Mouse (Mus musculus): ENCODE results near the gene Cyp4f39. TPM values are rescaled to one million over a fixed set of nuclear protein-coding genes. Genes with fewer than 3 reads are reported as not detected.
A peak's percentile ranks its signal among the peaks of the same experiment; 100 is the strongest.
"Not testable (repeated sequence)": the region's sequence is repeated elsewhere in the genome, so short reads cannot be mapped to it uniquely, and the experiment has no call there.

The Cyp4f39 gene
- polyA plus RNA-seq, 1 experiment from 2014 or later = 0.14 TPM

- Histone ChIP-seq H3K27ac (no peak overlapping the region), H3K36me3 (ENCODE audit: inconsistent target) (no peaks in the 10 kb centered on the region), H3K4me3 (ENCODE audit: inconsistent target) (peak overlapping the region; percentile 14; the same call in 1 of the 2 replicates), H3K79me2 (ENCODE audit: inconsistent target) (no peaks in the 10 kb centered on the region)
- 27% methylated on average over 26 of the region's 26 CpGs for WGBS (ENCODE audit: missing documents)
Measured at GRCm38 (mm10) chr17:32528408-32529337, 76.2 kb downstream of the Cyp4f39 start.

DNA sequence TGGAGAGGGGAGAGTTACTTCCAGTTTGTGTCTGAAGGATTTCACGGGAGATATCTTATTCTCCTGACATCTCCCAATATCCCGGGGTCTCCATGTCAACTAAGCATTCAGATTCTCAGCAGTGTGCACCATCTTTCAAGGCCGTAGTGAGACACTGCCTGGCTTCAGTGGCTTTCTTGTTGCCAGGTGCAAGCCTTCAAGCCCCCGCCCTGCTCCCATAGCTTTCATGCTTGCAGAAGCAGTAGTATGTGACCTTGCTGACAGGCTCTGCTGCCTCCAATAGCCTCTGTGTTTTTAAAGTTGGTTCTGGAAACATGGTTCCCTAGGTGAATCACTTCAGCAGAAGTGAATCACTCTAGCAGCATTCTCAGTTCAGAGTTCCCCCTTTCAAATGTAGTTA lies 79.8 kb downstream of the Cyp4f39 start:
- H3K27ac ChIP-seq; H3K4me3 ChIP-seq (ENCODE audit: inconsistent target); H3K36me3 ChIP-seq (ENCODE audit: inconsistent target); H3K79me2 ChIP-seq (ENCODE audit: inconsistent target): not testable (repeated sequence)
- WGBS (ENCODE audit: missing documents) = 88% methylated on average over 4 of the region's 4 CpGs

DNA sequence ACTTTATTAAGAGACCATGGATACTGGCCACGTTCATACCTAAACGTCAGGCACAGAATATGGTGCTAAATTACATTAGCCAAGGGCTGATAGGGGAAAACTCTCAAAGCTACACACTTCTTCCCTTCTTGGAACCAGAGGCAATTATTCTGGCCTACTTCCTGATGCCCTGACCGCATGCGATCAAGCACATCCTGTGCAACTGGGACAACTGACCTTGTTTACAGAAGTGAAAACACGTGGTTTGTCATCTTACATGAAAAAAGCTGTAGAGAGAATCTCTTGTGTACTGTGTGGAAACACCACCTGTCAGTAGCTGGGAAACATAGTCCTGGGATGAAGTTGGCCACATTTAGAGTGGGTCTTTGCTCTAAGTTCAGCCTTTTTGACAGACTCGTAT lies 81.5 kb downstream of the Cyp4f39 start:
- H3K27ac ChIP-seq = no peak overlapping the region
- WGBS (ENCODE audit: missing documents) = 13% methylated on average over 6 of the region's 6 CpGs
- H3K4me3 ChIP-seq (ENCODE audit: inconsistent target) = no peak overlapping the region
- H3K36me3 ChIP-seq (ENCODE audit: inconsistent target) = no peaks in the 10 kb centered on the region
- H3K79me2 ChIP-seq (ENCODE audit: inconsistent target) = no peaks in the 10 kb centered on the region

DNA sequence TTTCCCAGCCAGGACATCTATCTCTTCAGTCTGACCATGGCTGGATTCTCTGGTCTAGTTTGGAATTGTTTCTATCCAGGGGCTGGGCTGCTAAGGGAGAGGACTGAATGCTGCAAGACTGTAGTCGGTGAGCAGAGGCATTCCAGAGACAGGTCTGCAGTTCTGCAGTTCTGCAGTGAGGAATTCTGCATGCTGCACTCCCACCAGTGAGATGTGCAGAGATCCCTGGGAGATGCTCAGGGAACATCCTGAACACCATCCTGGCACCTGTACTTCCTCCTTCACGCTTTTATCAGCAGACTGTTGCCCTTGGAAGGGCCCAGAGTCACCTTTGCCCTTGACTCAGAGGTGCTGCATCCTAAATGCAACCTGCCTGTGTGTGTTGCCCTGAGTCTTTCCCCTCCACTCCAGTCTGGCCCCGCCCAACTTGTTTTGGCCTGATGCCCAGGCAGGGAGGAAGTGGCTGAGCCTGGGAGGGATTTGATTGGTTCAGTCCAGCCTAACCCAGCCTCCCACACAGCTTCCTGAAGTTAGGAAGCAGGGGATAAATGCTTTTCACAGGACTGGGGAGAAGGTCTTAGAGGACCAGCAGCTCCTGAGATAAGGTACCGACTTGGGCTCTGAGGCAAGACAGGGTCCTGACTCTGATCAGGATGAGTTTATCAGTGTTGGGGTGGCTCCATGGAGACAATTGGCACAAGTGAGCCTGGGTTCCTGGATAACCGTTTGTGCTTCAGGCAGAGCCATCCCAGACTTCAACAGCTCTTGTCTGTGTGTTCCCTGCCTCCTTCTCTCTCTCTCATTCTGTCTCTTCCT lies 83.7 kb downstream of the Cyp4f39 start, which contains the start of gene Cyp4f16:
Cyp4f16 (plus strand) TSS at position 508 of the 816 bp plus-strand sequence.
- WGBS (ENCODE audit: missing documents) = 0% methylated on average over 4 of the region's 5 CpGs
- not testable (repeated sequence) for H3K79me2 ChIP-seq (ENCODE audit: inconsistent target)
- peak within 1 kb of the TSS; percentile 37 for H3K27ac ChIP-seq

GRCm38 (mm10) chr17:32536867-32537250 lies 84.3 kb downstream of the Cyp4f39 start:
- Histone ChIP-seq H3K79me2 (ENCODE audit: inconsistent target) (no peaks in the 10 kb centered on the region), H3K36me3 (ENCODE audit: inconsistent target) (no peaks in the 10 kb centered on the region), H3K4me3 (ENCODE audit: inconsistent target) (peak overlapping the region; percentile 51), H3K27ac (peak overlapping the region; percentile 37)
- WGBS (ENCODE audit: missing documents) = 43% methylated on average over 5 of the region's 5 CpGs

More for the DNA sequence above, 83.7 kb downstream of the Cyp4f39 start, which contains the start of gene Cyp4f16:
- H3K36me3 ChIP-seq (ENCODE audit: inconsistent target) = not testable (repeated sequence)
- peak within 1 kb of the TSS; percentile 51 for H3K4me3 ChIP-seq (ENCODE audit: inconsistent target)

Other genes starting within 250 kb of the Cyp4f39 start
- 51.6 to 129 TPM (median 55.6 TPM) in 3 replicates for gene Brd4, start 168.0 kb upstream of the Cyp4f39 start, polyA plus RNA-seq (2018)
- gene Akap8, start 131.5 kb upstream of the Cyp4f39 start, polyA plus RNA-seq (2018) = 38.9 to 55.8 TPM (median 43.9 TPM) in 3 replicates
- gene Akap8l, start 102.1 kb upstream of the Cyp4f39 start, polyA plus RNA-seq (2018) = 20.2 to 41.0 TPM (median 33.8 TPM) in 3 replicates
- 15.9 to 20.7 TPM (median 17.5 TPM) in 3 replicates for gene Wiz, start 63.3 kb upstream of the Cyp4f39 start, polyA plus RNA-seq (2018)
- gene Rasal3, start 49.1 kb upstream of the Cyp4f39 start, polyA plus RNA-seq (2018) = 8.2 to 22.5 TPM (median 8.9 TPM) in 3 replicates
- not detected in 3 replicates for gene Pglyrp2, start 28.6 kb upstream of the Cyp4f39 start, polyA plus RNA-seq (2018)
- gene Cyp4f17, start 53.3 kb downstream of the Cyp4f39 start, polyA plus RNA-seq (2018) = 1.8 to 2.3 TPM (median 1.9 TPM) in 3 replicates
- gene Cyp4f16, start 83.8 kb downstream of the Cyp4f39 start, polyA plus RNA-seq (2018) = 9.3 to 18.1 TPM (median 16.2 TPM) in 3 replicates
- not detected in 3 replicates for gene Cyp4f37, start 168.6 kb downstream of the Cyp4f39 start, polyA plus RNA-seq (2018)
- not detected in 3 replicates for gene Cyp4f40, start 206.2 kb downstream of the Cyp4f39 start, polyA plus RNA-seq (2018)
- not detected in 3 replicates for gene Cyp4f15, start 232.9 kb downstream of the Cyp4f39 start, polyA plus RNA-seq (2018)

Data from macrophage (primary cell).